Mouse (Mus musculus) limb, embryonic 12.5 days (tissue): Measurements from ENCODE around the gene Olfr417. TPM values are rescaled to one million over a fixed set of nuclear protein-coding genes. Genes with fewer than 3 reads are reported as not detected.
"Not testable (repeated sequence)": the region's sequence is repeated elsewhere in the genome, so short reads cannot be mapped to it uniquely, and the experiment has no call there.

Source experiments
- ATAC-seq: fragments of 200-750 bp; cut with Nextera tagmentation; 2 replicates; pipeline ENCODE4 v1.8.0; 2017; ENCODE audit warnings: low read depth, moderate TSS enrichment; ENCODE audit not compliant: insufficient number of reproducible peaks, insufficient read depth, low FRiP score, low TSS enrichment
- H3K27ac ChIP-seq: fragments of 300-500 bp; sonication (generic); 2 replicates; pipeline ENCODE4 v1.5.1; 2016; ENCODE audit warnings: mild to moderate bottlenecking, moderate library complexity
- H3K27me3 ChIP-seq: fragments of 300-500 bp; sonication (generic); 2 replicates; pipeline ENCODE4 v1.6.1; 2016; ENCODE audit warnings: mild to moderate bottlenecking, moderate library complexity
- H3K36me3 ChIP-seq: fragments of 300-500 bp; sonication (generic); 2 replicates; pipeline ENCODE4 v1.6.1; 2016; ENCODE audit warnings: mild to moderate bottlenecking, moderate library complexity
- H3K4me1 ChIP-seq: fragments of 300-500 bp; sonication (generic); replicated peaks from 2 replicates; pipeline ENCODE4 v1.6.1; 2016
- H3K4me2 ChIP-seq: fragments of 300-500 bp; sonication (generic); 2 replicates; pipeline ENCODE4 v1.6.1; 2016; ENCODE audit warnings: mild to moderate bottlenecking, moderate library complexity
- H3K4me3 ChIP-seq: fragments of 300-500 bp; sonication (generic); replicated peaks from 2 replicates; pipeline ENCODE4 v1.5.1; 2016; ENCODE audit warnings: mild to moderate bottlenecking
- H3K9ac ChIP-seq: fragments of 300-500 bp; sonication (generic); replicated peaks from 2 replicates; pipeline ENCODE4 v1.6.1; 2016; ENCODE audit warnings: mild to moderate bottlenecking, moderate library complexity
- H3K9me3 ChIP-seq: fragments of 300-500 bp; sonication (generic); 2 replicates; pipeline ENCODE4 v1.6.1; 2016; ENCODE audit warnings: mild to moderate bottlenecking, moderate library complexity
- WGBS: fragments of 180-500 bp; shearing (Covaris S2); methylation state at CpG from one replicate; pipeline ENCODE4 v1.1.7; 2016; 5-methylcytosine and 5-hydroxymethylcytosine counted together
- polyA plus RNA-seq: library from polyadenylated mRNA; unstranded; fragments of >200 nt; fragmentation: Nextera tagmentation; extraction: Ambion mirVana; gene quantifications from 2 replicates; pipeline ENCODE4 v1.2.1, GENCODE M21; 2016

Olfr417 gene
- polyA plus RNA-seq: not detected in 2 replicates

DNA sequence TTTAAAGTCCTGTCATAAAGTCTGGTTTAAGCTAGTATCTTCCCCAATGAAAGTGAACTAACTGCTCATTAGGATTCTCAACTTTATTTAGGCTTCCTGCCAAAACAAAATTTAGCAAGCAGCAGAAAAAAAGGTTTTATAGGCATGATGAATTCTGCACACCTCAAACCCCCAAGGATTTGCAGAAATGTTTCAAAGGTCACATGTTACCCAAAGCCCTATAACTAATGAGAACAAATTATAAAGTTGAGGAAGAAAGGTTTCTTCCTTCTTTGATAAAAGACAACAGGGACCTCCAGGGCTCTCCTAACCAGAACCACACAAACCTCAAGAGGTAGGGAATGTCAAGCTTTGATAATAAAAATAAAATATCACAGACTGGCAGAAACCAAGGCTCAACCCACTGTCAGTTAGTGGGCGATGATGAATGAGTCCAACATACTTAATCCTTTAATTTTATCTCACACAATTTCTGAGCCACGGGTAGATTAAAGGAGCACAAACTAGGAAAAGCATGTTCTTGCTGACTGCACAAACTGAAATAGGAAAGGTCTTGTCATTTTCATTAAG lies at the start of gene Olfr417:
Olfr417 (plus strand) TSS at position 241 of the 570 bp plus-strand sequence.
- 65% methylated on average over 2 of the region's 2 CpGs for WGBS
- Histone ChIP-seq H3K27me3 (no peaks in the 10 kb centered on the region), H3K9me3 (no peaks in the 10 kb centered on the region), H3K4me1 (no peaks in the 10 kb centered on the region), H3K9ac (no peak within 1 kb of the TSS), H3K4me3 (no peak within 1 kb of the TSS), H3K4me2 (no peak within 1 kb of the TSS), H3K36me3 (no peaks in the 10 kb centered on the region), H3K27ac (no peak within 1 kb of the TSS)
- ATAC-seq: no peak

DNA sequence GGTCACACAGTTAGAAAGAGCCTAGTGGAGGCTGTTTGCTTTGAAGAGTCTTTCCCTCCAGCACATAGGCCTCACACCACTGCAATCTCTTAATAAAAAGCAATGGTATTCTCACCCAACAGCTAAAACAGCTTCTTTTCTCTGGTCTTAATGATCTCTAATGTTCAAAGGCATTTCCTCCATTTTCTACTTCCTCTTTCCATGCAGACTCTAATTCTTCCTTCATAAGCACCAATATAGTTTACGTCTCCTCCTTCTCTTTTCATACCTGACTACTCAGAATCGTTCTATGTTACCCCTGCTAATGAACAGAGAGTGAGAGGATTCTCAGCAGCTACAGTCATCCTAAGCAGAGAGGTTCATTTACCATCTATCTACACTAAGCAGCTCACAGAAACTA lies 47.6 kb upstream of the Olfr417 start:
- Histone ChIP-seq H3K4me1 (no peaks in the 10 kb centered on the region), H3K36me3 (no peaks in the 10 kb centered on the region), H3K4me2 (no peak overlapping the region), H3K9me3 (no peaks in the 10 kb centered on the region), H3K27me3 (no peaks in the 10 kb centered on the region), H3K27ac (no peak overlapping the region), H3K9ac (no peak overlapping the region), H3K4me3 (no peak overlapping the region)
- no peak for ATAC-seq
- WGBS: 80% methylated on average over 2 of the region's 2 CpGs

DNA sequence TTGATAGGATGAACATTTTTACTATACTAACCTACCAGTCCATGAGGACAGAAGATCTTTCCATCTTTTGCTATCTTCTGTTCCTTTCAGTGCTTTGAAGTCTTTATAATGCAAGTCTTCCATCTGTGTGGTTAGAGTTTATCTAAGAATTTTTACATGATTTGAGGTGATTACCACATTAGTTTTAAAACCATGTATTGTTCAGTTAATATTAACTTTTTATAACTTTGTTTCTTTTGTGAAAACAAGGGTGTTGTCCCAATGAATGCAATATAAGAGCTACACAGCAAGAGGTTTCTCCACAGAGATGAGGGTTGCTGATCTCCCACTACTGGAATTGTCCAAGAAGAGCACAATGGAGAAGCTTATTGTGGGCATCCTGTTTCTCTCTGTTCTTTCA lies 34.7 kb upstream of the Olfr417 start, which contains the start of gene Mptx1:
Mptx1 (plus strand) TSS at position 301 of the 400 bp plus-strand sequence.
- H3K27me3 ChIP-seq: no peaks in the 10 kb centered on the region
- no peak within 1 kb of the TSS for H3K27ac ChIP-seq
- no peak within 1 kb of the TSS for H3K9ac ChIP-seq
- H3K9me3 ChIP-seq: no peaks in the 10 kb centered on the region
- ATAC-seq: no peak
- H3K4me2 ChIP-seq: no peak within 1 kb of the TSS
- H3K4me1 ChIP-seq: no peaks in the 10 kb centered on the region
- no peak within 1 kb of the TSS for H3K4me3 ChIP-seq
- no peaks in the 10 kb centered on the region for H3K36me3 ChIP-seq

DNA sequence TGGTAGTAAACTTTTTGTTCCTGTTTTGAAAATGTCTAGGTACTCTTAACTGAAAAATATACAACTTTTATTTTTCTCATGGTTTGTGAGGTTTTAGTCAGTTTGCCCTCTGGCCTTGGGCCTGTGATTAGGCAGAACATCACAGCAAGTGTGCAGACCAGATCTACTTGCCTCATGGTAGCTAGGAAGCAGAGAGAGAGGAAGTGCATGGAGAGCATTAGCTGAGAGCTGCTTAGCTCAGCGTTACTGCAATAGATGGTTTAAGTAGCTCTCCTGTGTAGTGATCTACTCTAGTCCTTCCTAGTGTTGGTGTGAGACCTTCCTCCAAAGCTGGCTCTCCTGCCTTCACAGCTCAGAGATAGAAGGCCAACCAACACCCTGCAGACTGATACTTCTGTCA lies 11.3 kb upstream of the Olfr417 start:
- not testable (repeated sequence) for H3K4me2 ChIP-seq, H3K4me1 ChIP-seq, H3K27ac ChIP-seq, H3K9ac ChIP-seq, H3K27me3 ChIP-seq, H3K9me3 ChIP-seq, H3K36me3 ChIP-seq, H3K4me3 ChIP-seq, ATAC-seq
- 65% methylated on average over 1 of the region's 1 CpGs for WGBS

DNA sequence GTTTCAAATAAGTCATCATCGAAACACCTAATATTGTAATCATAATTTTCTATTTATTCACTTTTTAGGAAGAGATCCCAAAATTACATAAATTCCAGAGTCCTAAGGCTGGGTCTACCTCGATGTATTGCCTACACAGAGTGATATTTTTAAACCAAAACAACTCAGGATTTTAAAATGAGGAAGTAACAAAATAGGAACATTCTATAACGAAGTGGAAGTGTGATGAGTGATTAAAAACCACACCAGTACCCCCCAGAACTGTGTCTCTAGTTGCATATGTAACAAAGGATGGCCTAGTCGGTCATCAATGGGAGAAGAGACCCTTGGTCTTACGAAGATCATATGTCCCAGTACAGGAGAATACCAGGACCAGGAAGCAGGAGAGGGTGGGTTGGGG lies 10.3 kb upstream of the Olfr417 start:
- Histone ChIP-seq H3K27me3 (no peaks in the 10 kb centered on the region), H3K4me1 (no peaks in the 10 kb centered on the region), H3K9ac (no peak overlapping the region), H3K27ac (no peak overlapping the region), H3K9me3 (no peaks in the 10 kb centered on the region), H3K4me2 (no peak overlapping the region), H3K4me3 (no peak overlapping the region), H3K36me3 (no peaks in the 10 kb centered on the region)
- no peak for ATAC-seq
- WGBS: 76% methylated on average over 5 of the region's 5 CpGs

DNA sequence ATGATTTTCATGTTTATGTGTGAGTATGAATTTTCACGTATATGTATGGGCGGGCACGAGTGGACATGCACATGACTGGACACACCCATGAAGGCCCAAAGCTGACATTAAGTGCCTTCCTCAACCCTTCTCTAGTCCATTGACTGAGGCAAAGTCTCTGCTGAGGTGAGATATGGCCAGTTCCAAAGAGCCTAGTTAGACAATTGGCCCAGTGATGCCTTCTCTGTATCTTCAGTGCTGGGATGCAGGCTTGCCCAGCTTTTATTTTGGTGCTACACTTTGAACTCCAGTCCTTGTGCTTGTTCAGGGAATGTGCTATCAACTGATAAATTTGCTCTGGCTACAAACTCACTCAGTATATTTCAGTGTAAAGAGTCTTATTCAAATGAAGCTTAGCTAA lies 8.9 kb downstream of the Olfr417 start:
- H3K4me2 ChIP-seq: no peak overlapping the region
- no peak overlapping the region for H3K9ac ChIP-seq
- WGBS: 88% methylated on average over 3 of the region's 3 CpGs
- no peaks in the 10 kb centered on the region for H3K9me3 ChIP-seq
- ATAC-seq: no peak
- no peaks in the 10 kb centered on the region for H3K4me1 ChIP-seq
- H3K36me3 ChIP-seq: no peaks in the 10 kb centered on the region
- H3K27ac ChIP-seq: no peak overlapping the region
- H3K27me3 ChIP-seq: no peaks in the 10 kb centered on the region
- no peak overlapping the region for H3K4me3 ChIP-seq

DNA sequence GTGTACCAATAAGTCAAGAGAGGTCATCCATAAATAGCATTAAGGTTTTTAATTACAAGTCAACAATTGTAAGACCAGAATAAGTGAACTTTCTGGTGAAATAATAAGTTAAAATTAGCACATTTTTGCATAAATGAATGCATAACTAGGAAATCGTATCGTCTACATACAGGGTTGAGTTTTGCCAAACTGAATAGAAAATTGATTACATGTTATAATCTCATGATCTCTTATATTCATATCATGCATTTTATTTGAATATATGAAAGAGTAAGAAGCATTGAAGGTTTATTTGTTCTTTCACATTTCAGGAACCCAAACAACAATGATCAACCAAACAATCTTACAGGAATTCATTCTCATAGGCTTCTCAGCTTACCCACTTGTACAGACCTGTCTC lies 25.8 kb downstream of the Olfr417 start, which contains the start of gene Olfr248:
Olfr248 (plus strand) TSS at position 301 of the 400 bp plus-strand sequence.
- no peak within 1 kb of the TSS for H3K27ac ChIP-seq
- no peaks in the 10 kb centered on the region for H3K36me3 ChIP-seq
- H3K4me1 ChIP-seq: no peaks in the 10 kb centered on the region
- WGBS: 90% methylated on average over 2 of the region's 2 CpGs
- no peaks in the 10 kb centered on the region for H3K9me3 ChIP-seq
- no peak within 1 kb of the TSS for H3K4me2 ChIP-seq
- no peak for ATAC-seq
- no peak within 1 kb of the TSS for H3K9ac ChIP-seq
- H3K27me3 ChIP-seq: no peaks in the 10 kb centered on the region
- H3K4me3 ChIP-seq: no peak within 1 kb of the TSS

DNA sequence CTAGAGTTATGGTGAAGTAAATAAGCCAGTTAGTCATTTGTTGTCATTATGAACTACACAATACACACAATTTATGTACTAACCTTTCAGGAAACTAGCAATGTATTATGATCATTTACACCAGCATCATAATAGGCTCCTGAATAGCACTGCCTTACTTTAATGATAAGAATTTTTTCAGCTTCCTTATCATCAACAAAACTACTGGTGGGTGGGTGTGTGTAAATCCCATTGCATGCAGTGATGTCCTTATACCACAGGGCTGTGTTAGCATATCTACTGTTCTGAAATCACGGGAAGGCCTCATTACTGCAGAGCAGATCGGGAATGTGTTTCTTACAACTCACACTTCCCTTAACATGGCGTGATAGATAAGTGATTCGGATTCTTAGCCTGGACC lies 58.0 kb downstream of the Olfr417 start:
- Histone ChIP-seq H3K9me3 (no peaks in the 10 kb centered on the region), H3K36me3 (no peaks in the 10 kb centered on the region), H3K4me3 (no peak overlapping the region), H3K27ac (no peak overlapping the region), H3K27me3 (no peaks in the 10 kb centered on the region), H3K9ac (no peak overlapping the region), H3K4me2 (no peak overlapping the region), H3K4me1 (no peaks in the 10 kb centered on the region)
- 90% methylated on average over 4 of the region's 4 CpGs for WGBS
- no peak for ATAC-seq

DNA sequence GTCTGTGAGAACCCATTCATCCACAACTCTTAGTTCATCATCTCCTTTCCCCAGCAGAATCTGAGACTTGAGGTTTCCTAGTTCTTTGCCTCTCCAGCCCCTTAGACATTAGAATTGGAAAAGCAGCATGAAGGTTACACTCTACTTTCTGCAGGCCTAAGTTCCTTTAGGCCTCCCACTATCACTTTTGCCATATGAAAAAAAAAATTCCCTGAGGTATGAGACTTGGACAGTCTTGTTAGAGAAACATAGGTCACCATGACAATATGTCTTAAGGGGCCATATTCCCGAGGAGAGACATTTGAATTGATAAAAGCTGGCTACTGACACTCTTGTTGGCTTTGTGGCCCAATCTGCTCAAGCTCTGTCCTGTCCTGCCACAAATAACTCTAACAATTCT lies 58.8 kb downstream of the Olfr417 start, which contains the start of gene Olfr414:
Olfr414 (plus strand) TSS at position 301 of the 400 bp plus-strand sequence.
- no peak for ATAC-seq
- WGBS: 65% methylated on average over 1 of the region's 1 CpGs
- no peaks in the 10 kb centered on the region for H3K36me3 ChIP-seq
- no peak within 1 kb of the TSS for H3K4me2 ChIP-seq
- no peaks in the 10 kb centered on the region for H3K4me1 ChIP-seq
- no peaks in the 10 kb centered on the region for H3K9me3 ChIP-seq
- no peak within 1 kb of the TSS for H3K27ac ChIP-seq
- no peaks in the 10 kb centered on the region for H3K27me3 ChIP-seq
- H3K9ac ChIP-seq: no peak within 1 kb of the TSS
- no peak within 1 kb of the TSS for H3K4me3 ChIP-seq

Other genes with a start within 250 kb of the Olfr417 start
- not detected in 2 replicates for gene Olfr231, start 244.0 kb upstream of the Olfr417 start, polyA plus RNA-seq
- gene Olfr424, start 233.6 kb upstream of the Olfr417 start, polyA plus RNA-seq: not detected in 2 replicates
- not detected in 2 replicates for gene Olfr420, start 209.5 kb upstream of the Olfr417 start, polyA plus RNA-seq
- 0.95 and 1.1 TPM in 2 replicates for gene Spta1, start 192.3 kb upstream of the Olfr417 start, polyA plus RNA-seq
- gene Olfr419, start 113.1 kb upstream of the Olfr417 start, polyA plus RNA-seq: not detected in 2 replicates
- gene Mptx1, start 34.6 kb upstream of the Olfr417 start, polyA plus RNA-seq: not detected in 2 replicates
- gene Olfr248, start 25.9 kb downstream of the Olfr417 start, polyA plus RNA-seq: not detected in 2 replicates
- gene Olfr414, start 58.9 kb downstream of the Olfr417 start, polyA plus RNA-seq: not detected in 2 replicates
- gene Olfr220, start 77.0 kb downstream of the Olfr417 start, polyA plus RNA-seq: not detected in 2 replicates
- gene Fmn2, start 136.7 kb downstream of the Olfr417 start, polyA plus RNA-seq: 1.2 and 2.6 TPM in 2 replicates